Mouse (Mus musculus): ENCODE measurements at regions not wholly inside any gene's neighbourhood (a gene's known extent, or its start where the extent isn't known, plus 50 kb on each side); places are given as distances from the start of the nearest gene placed in this dataset.

GRCm38 (mm10) chr9:67629624-67630023 lies 70.1 kb upstream of the Tln2 start:
- TF ChIP-seq TAL1 (IDR thresholded peaks at IDR 0.05; ENCODE audit: low read length) (no peak), GATA1 (IDR thresholded peaks at IDR 0.05; ENCODE audit: low read length) (no peak)
